ENCODE assay signal across 21 mouse cellular contexts in the genomic region with DNA sequence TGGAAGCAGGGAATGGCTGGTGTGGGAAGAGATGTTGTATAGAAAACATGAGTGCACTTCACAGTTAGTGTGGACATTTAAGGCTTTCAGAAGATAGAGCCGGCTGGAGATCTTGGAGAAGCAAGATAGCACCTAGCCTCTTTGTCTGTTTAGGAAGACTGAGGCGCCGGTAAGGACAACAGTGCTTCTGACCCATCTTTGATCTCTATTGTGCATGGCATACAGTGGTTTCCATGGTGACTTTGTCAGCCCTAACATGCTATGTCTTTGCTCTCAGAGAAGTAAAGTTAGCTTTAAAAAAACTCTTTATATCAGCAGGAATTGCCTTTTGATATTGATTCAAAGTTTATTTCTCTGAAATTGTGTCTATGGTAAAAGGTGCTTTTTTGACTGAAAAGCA. TPM values are rescaled to one million over a fixed set of nuclear protein-coding genes. Genes with fewer than 3 reads are reported as not detected.
DNase-seq lines count a peak whose midpoint lies in the region; ATAC-seq and TF ChIP-seq lines count a peak whose summit lies in the region.
"Had no signal": no experiment of that assay in that cellular context is flagged by ENCODE, and none has a peak within 500 bp of the region (broad histone marks: within the 10 kb centered on the region; RNA-seq: fewer than 3 reads in every experiment).

No protein-coding gene starts in this region.

- no peak overlapping the region for H3K27ac ChIP-seq in midbrain, embryonic 14.5 days (replicated peaks; ENCODE audit: low read depth, low read length)
- H3K27ac ChIP-seq in midbrain, postnatal 0 days (ENCODE audit: low read depth, low read length), result no peak overlapping the region
- no peak overlapping the region for H3K27ac ChIP-seq in midbrain, embryonic 16.5 days (ENCODE audit: low read length)
- H3K27ac ChIP-seq in midbrain, embryonic 13.5 days, result no peak overlapping the region
- H3K27ac ChIP-seq: embryonic facial prominence, embryonic 13.5 days; embryonic facial prominence, embryonic 15.5 days; forebrain, embryonic 10.5 days; forebrain, embryonic 12.5 days had no signal

- no peaks in the 10 kb centered on the region for H3K9me3 ChIP-seq in midbrain, embryonic 14.5 days (ENCODE audit: control insufficient read depth, low read length)
- H3K9me3 ChIP-seq in midbrain, postnatal 0 days (ENCODE audit: low read length), result no peaks in the 10 kb centered on the region
- H3K9me3 ChIP-seq in midbrain, embryonic 16.5 days (replicated peaks; ENCODE audit: control insufficient read depth, low read length, poor library complexity, severe bottlenecking), result no peaks in the 10 kb centered on the region
- H3K9me3 ChIP-seq in midbrain, embryonic 13.5 days, result no peaks in the 10 kb centered on the region
- H3K9me3 ChIP-seq: embryonic facial prominence, embryonic 13.5 days; embryonic facial prominence, embryonic 15.5 days; forebrain, embryonic 12.5 days had no signal

- no peaks in the 10 kb centered on the region for H3K36me3 ChIP-seq in midbrain, embryonic 14.5 days (ENCODE audit: control insufficient read depth, insufficient read depth, low read length)
- H3K36me3 ChIP-seq in midbrain, postnatal 0 days (ENCODE audit: insufficient read depth, low read length), result no peaks in the 10 kb centered on the region
- no peaks in the 10 kb centered on the region for H3K36me3 ChIP-seq in midbrain, embryonic 16.5 days (ENCODE audit: control insufficient read depth, insufficient read depth, low read length)
- H3K36me3 ChIP-seq in midbrain, embryonic 13.5 days, result no peaks in the 10 kb centered on the region
- H3K36me3 ChIP-seq: embryonic facial prominence, embryonic 13.5 days; embryonic facial prominence, embryonic 15.5 days; forebrain, embryonic 12.5 days had no signal

- DNase-seq in midbrain, embryonic 14.5 days, result peak; percentile 10
- DNase-seq in midbrain, postnatal 0 days (ENCODE audit: low spot score), result no peak
- DNase-seq in embryo, embryonic 10 days (ENCODE audit: low spot score), result no peak
- DNase-seq: adrenal gland, adult 2 months; adrenal gland, postnatal 10 days; adrenal gland, postnatal 25 days; cerebellum, adult 11-12 months; cerebellum, adult 2 months; cerebellum, adult 9-10 months; cerebellum, postnatal 10 days; cerebellum, postnatal 25 days; embryo, embryonic 11 days had no signal

- 21% methylated on average over 3 of the region's 3 CpGs for WGBS in midbrain, embryonic 14.5 days
- 29% methylated on average over 3 of the region's 3 CpGs for WGBS in midbrain, postnatal 0 days
- 25% methylated on average over 3 of the region's 3 CpGs for WGBS in midbrain, embryonic 16.5 days
- 29% methylated on average over 3 of the region's 3 CpGs for WGBS in midbrain, embryonic 13.5 days

- no peaks in the 10 kb centered on the region for H3K27me3 ChIP-seq in midbrain, embryonic 14.5 days (ENCODE audit: control insufficient read depth, insufficient read depth, low read length)
- H3K27me3 ChIP-seq in midbrain, postnatal 0 days (ENCODE audit: insufficient read depth, low read length), result no peaks in the 10 kb centered on the region
- H3K27me3 ChIP-seq in midbrain, embryonic 16.5 days (ENCODE audit: control insufficient read depth, insufficient read depth, low read depth, low read length), result no peaks in the 10 kb centered on the region
- no peaks in the 10 kb centered on the region for H3K27me3 ChIP-seq in midbrain, embryonic 13.5 days
- H3K27me3 ChIP-seq: embryonic facial prominence, embryonic 13.5 days; embryonic facial prominence, embryonic 15.5 days; forebrain, embryonic 12.5 days had no signal

- 0 out of 2 replicates have a peak, but pooled peaks cover 5% of the 10 kb centered on the region for H3K4me1 ChIP-seq in midbrain, embryonic 14.5 days (ENCODE audit: control insufficient read depth, insufficient read depth, low read length)
- H3K4me1 ChIP-seq in midbrain, postnatal 0 days (ENCODE audit: insufficient read depth, low read length), result no peaks in the 10 kb centered on the region
- H3K4me1 ChIP-seq in midbrain, embryonic 16.5 days (ENCODE audit: control insufficient read depth, insufficient read depth, low read length), result peaks cover 5% of the 10 kb centered on the region; the same call in 1 of the 2 replicates
- H3K4me1 ChIP-seq in midbrain, embryonic 13.5 days (replicated peaks), result peaks cover 14% of the 10 kb centered on the region
- H3K4me1 ChIP-seq: embryonic facial prominence, embryonic 13.5 days; embryonic facial prominence, embryonic 15.5 days had no signal

- H3K9ac ChIP-seq in midbrain, embryonic 14.5 days (replicated peaks; ENCODE audit: low read length), result no peak overlapping the region
- no peak overlapping the region for H3K9ac ChIP-seq in midbrain, postnatal 0 days (replicated peaks; ENCODE audit: low read length, poor library complexity, severe bottlenecking)
- H3K9ac ChIP-seq in midbrain, embryonic 16.5 days (ENCODE audit: low read depth, low read length), result no peak overlapping the region
- no peak overlapping the region for H3K9ac ChIP-seq in midbrain, embryonic 13.5 days (replicated peaks)
- H3K9ac ChIP-seq: embryonic facial prominence, embryonic 13.5 days; embryonic facial prominence, embryonic 15.5 days; forebrain, embryonic 12.5 days had no signal

- no peak for ATAC-seq in midbrain, embryonic 14.5 days (ENCODE audit: low FRiP score, low TSS enrichment)
- no peak for ATAC-seq in midbrain, postnatal 0 days (ENCODE audit: low FRiP score)
- peak; percentile 64; the same call in 1 of the 2 replicates for ATAC-seq in midbrain, embryonic 16.5 days
- ATAC-seq in midbrain, embryonic 13.5 days, result no peak
- ATAC-seq: forebrain, embryonic 14.5 days; forebrain, embryonic 16.5 days had no signal

- no peak overlapping the region for H3K4me2 ChIP-seq in midbrain, embryonic 14.5 days (ENCODE audit: low read length)
- H3K4me2 ChIP-seq in midbrain, postnatal 0 days (ENCODE audit: low read depth, low read length, poor library complexity, severe bottlenecking), result no peak overlapping the region
- H3K4me2 ChIP-seq in midbrain, embryonic 16.5 days (ENCODE audit: low read length), result no peak overlapping the region
- no peak overlapping the region for H3K4me2 ChIP-seq in midbrain, embryonic 13.5 days (replicated peaks)
- H3K4me2 ChIP-seq: embryonic facial prominence, embryonic 13.5 days; embryonic facial prominence, embryonic 15.5 days; forebrain, embryonic 12.5 days had no signal

- H3K4me3 ChIP-seq in midbrain, embryonic 14.5 days (replicated peaks; ENCODE audit: low read depth, low read length), result no peak overlapping the region
- no peak overlapping the region for H3K4me3 ChIP-seq in midbrain, postnatal 0 days (ENCODE audit: low read depth, low read length)
- no peak overlapping the region for H3K4me3 ChIP-seq in midbrain, embryonic 16.5 days (ENCODE audit: low read depth, low read length)
- no peak overlapping the region for H3K4me3 ChIP-seq in midbrain, embryonic 13.5 days (replicated peaks)
- H3K4me3 ChIP-seq: embryonic facial prominence, embryonic 13.5 days; embryonic facial prominence, embryonic 15.5 days; erythroblast, embryonic 14.5 days; forebrain, embryonic 10.5 days; forebrain, embryonic 12.5 days had no signal

- no peak for TF ChIP-seq CTCF in midbrain, postnatal 0 days (IDR thresholded peaks at IDR 0.05)

RNA-seq across cellular contexts. Expression of a gene that starts 55.2 kb away (rescaled TPM):
- polyA plus RNA-seq in midbrain, embryonic 14.5 days (2014; fragmentation: Nextera tagmentation; extraction: Ambion mirVana), result 73.1 and 77.4 TPM in 2 replicates
- 48.0 and 56.2 TPM in 2 replicates for total RNA-seq in midbrain, postnatal 0 days (2014; rRNA removed)
- 88.2 and 94.5 TPM in 2 replicates for polyA plus RNA-seq in midbrain, postnatal 0 days (2015; fragmentation: Nextera tagmentation; extraction: Ambion mirVana)
- polyA plus RNA-seq in midbrain, embryonic 16.5 days (2015; fragmentation: Nextera tagmentation; extraction: Ambion mirVana), result 84.7 and 93.0 TPM in 2 replicates
- polyA plus RNA-seq in midbrain, embryonic 13.5 days (2015; fragmentation: Nextera tagmentation; extraction: Ambion mirVana), result 60.2 and 63.8 TPM in 2 replicates
- polyA plus RNA-seq: erythroblast, embryonic 14.5 days had no signal

RNA-seq across cellular contexts. Expression of a gene that starts 56.8 kb away (rescaled TPM):
- polyA plus RNA-seq in midbrain, embryonic 14.5 days (2014; fragmentation: Nextera tagmentation; extraction: Ambion mirVana), result 580 and 670 TPM in 2 replicates
- total RNA-seq in midbrain, postnatal 0 days (2014; rRNA removed), result 477 and 535 TPM in 2 replicates
- polyA plus RNA-seq in midbrain, postnatal 0 days (2015; fragmentation: Nextera tagmentation; extraction: Ambion mirVana), result 754 and 772 TPM in 2 replicates
- 688 and 753 TPM in 2 replicates for polyA plus RNA-seq in midbrain, embryonic 16.5 days (2015; fragmentation: Nextera tagmentation; extraction: Ambion mirVana)
- polyA plus RNA-seq in midbrain, embryonic 13.5 days (2015; fragmentation: Nextera tagmentation; extraction: Ambion mirVana), result 503 and 524 TPM in 2 replicates
